Mouse (Mus musculus) lung, embryonic 14.5 days (tissue): ENCODE data around the gene Lrrc75a. TPM values are rescaled to one million over a fixed set of nuclear protein-coding genes. Genes with fewer than 3 reads are reported as not detected.

ENCODE experiments used
- ATAC-seq: fragments of 200-750 bp; cut with Nextera tagmentation; 2 replicates; pipeline ENCODE4 v1.8.0; 2017; ENCODE audit warnings: mild to moderate bottlenecking, moderate TSS enrichment, moderate library complexity; ENCODE audit not compliant: insufficient read depth
- DNase-seq: peaks from one replicate; pipeline ENCODE4 v3.0.0-alpha.2; 2015
- H3K27ac ChIP-seq: fragments of 300-500 bp; sonication (generic); 2 replicates; pipeline ENCODE4 v1.5.1; 2014; ENCODE audit warnings: low read depth, mild to moderate bottlenecking, moderate library complexity
- H3K27me3 ChIP-seq: fragments of 300-500 bp; sonication (generic); 2 replicates; pipeline ENCODE4 v1.6.1; 2014; ENCODE audit warnings: low read length, control low read depth; ENCODE audit not compliant: insufficient read depth
- H3K36me3 ChIP-seq: fragments of 300-500 bp; sonication (generic); 2 replicates; pipeline ENCODE4 v1.6.1; 2014; ENCODE audit warnings: control low read depth; ENCODE audit not compliant: insufficient read depth
- H3K4me1 ChIP-seq: fragments of 300-500 bp; sonication (generic); 2 replicates; pipeline ENCODE4 v1.6.1; 2014; ENCODE audit warnings: antibody characterized with exemption, control low read depth; ENCODE audit not compliant: insufficient read depth
- H3K4me2 ChIP-seq: fragments of 300-500 bp; sonication (generic); 2 replicates; pipeline ENCODE4 v1.6.1; 2014; ENCODE audit warnings: mild to moderate bottlenecking
- H3K4me3 ChIP-seq: fragments of 300-500 bp; sonication (generic); 2 replicates; pipeline ENCODE4 v1.5.1; 2014; ENCODE audit warnings: low read depth, low read length
- H3K9ac ChIP-seq: fragments of 300-500 bp; sonication (generic); 2 replicates; pipeline ENCODE4 v1.6.1; 2014
- H3K9me3 ChIP-seq: fragments of 300-500 bp; sonication (generic); 2 replicates; pipeline ENCODE4 v1.6.1; 2016; ENCODE audit warnings: low read depth, low read length, control low read depth
- CTCF ChIP-seq: IDR thresholded peaks from 2 replicates; pipeline ENCODE4 v1.5.1; 2016; ENCODE audit warnings: antibody characterized with exemption, low read depth
- WGBS: fragments of 180-500 bp; shearing (Covaris S2); extraction: QIAGEN DNeasy Blood & Tissue Kit; methylation state at CpG from one replicate; pipeline ENCODE4 v1.1.7; 2014; 5-methylcytosine and 5-hydroxymethylcytosine counted together
- polyA plus RNA-seq: library from polyadenylated mRNA; unstranded; fragments of >200 nt; fragmentation: Nextera tagmentation; extraction: Ambion mirVana; gene quantifications from 2 replicates; pipeline ENCODE4 v1.2.1, GENCODE M21; 2014

The Lrrc75a gene
- polyA plus RNA-seq, 1 experiment from 2014 or later = 16.4 TPM

- H3K9me3 ChIP-seq = no peaks in the 10 kb centered on the region
- H3K36me3 ChIP-seq = no peaks in the 10 kb centered on the region
- H3K27ac ChIP-seq = no peak overlapping the region
- H3K4me3 ChIP-seq = no peak overlapping the region
- H3K27me3 ChIP-seq = no peaks in the 10 kb centered on the region
- no peak for TF ChIP-seq CTCF
- 5% methylated on average over 11 of the region's 11 CpGs for WGBS
- peaks cover 18% of the 10 kb centered on the region for H3K4me1 ChIP-seq
- DNase-seq = no peak
- peak overlapping the region; percentile 4; the same call in 1 of the 2 replicates for H3K9ac ChIP-seq
- peak overlapping the region; percentile 25 for H3K4me2 ChIP-seq
- no peak for ATAC-seq
Observed at GRCm38 (mm10) chr11:62630225-62630821, 18.0 kb downstream of the Lrrc75a start.

- TF ChIP-seq CTCF = no peak
- Histone ChIP-seq H3K4me1 (peaks cover 18% of the 10 kb centered on the region), H3K36me3 (no peaks in the 10 kb centered on the region), H3K27me3 (no peaks in the 10 kb centered on the region), H3K9ac (no peak overlapping the region), H3K4me3 (no peak overlapping the region), H3K4me2 (peak overlapping the region; percentile 25; the same call in 1 of the 2 replicates), H3K27ac (peak overlapping the region; percentile 28; the same call in 1 of the 2 replicates), H3K9me3 (no peaks in the 10 kb centered on the region)
- ATAC-seq = no peak
- DNase-seq = peak; percentile 17
- WGBS = 8% methylated on average over 9 of the region's 9 CpGs
Observed at GRCm38 (mm10) chr11:62629352-62630224, 18.7 kb downstream of the Lrrc75a start.

GRCm38 (mm10) chr11:62624341-62625291, 23.7 kb downstream of the Lrrc75a start:
- WGBS = 47% methylated on average over 10 of the region's 10 CpGs

GRCm38 (mm10) chr11:62622850-62623249, 25.5 kb downstream of the Lrrc75a start:
- TF ChIP-seq CTCF = no peak
- DNase-seq (no peak), ATAC-seq (no peak)
- 46% methylated on average over 4 of the region's 4 CpGs for WGBS
- H3K4me3 ChIP-seq = no peak overlapping the region
- no peak overlapping the region for H3K4me2 ChIP-seq
- H3K27me3 ChIP-seq = no peaks in the 10 kb centered on the region
- H3K9ac ChIP-seq = no peak overlapping the region
- H3K27ac ChIP-seq = no peak overlapping the region
- peaks cover 15% of the 10 kb centered on the region; the same call in 1 of the 2 replicates for H3K36me3 ChIP-seq
- H3K4me1 ChIP-seq = no peaks in the 10 kb centered on the region
- H3K9me3 ChIP-seq = no peaks in the 10 kb centered on the region

More at GRCm38 (mm10) chr11:62624341-62625291, 23.7 kb downstream of the Lrrc75a start:
- Histone ChIP-seq H3K27ac (no peak overlapping the region; the same call in 1 of the 2 replicates), H3K27me3 (no peaks in the 10 kb centered on the region), H3K9ac (no peak overlapping the region), H3K4me1 (peaks cover 10% of the 10 kb centered on the region), H3K9me3 (no peaks in the 10 kb centered on the region), H3K4me2 (no peak overlapping the region), H3K4me3 (no peak overlapping the region), H3K36me3 (peaks cover 2% of the 10 kb centered on the region; the same call in 1 of the 2 replicates)
- TF ChIP-seq CTCF = no peak
- DNase-seq (peak; percentile 74), ATAC-seq (peak; percentile 83)

- no peak overlapping the region for H3K4me3 ChIP-seq
- no peak overlapping the region for H3K4me2 ChIP-seq
- no peak for TF ChIP-seq CTCF
- no peaks in the 10 kb centered on the region for H3K4me1 ChIP-seq
- peaks cover 15% of the 10 kb centered on the region; the same call in 1 of the 2 replicates for H3K36me3 ChIP-seq
- H3K27ac ChIP-seq = no peak overlapping the region
- ATAC-seq (no peak), DNase-seq (no peak)
- H3K9ac ChIP-seq = no peak overlapping the region
- H3K9me3 ChIP-seq = no peaks in the 10 kb centered on the region
- no peaks in the 10 kb centered on the region for H3K27me3 ChIP-seq
- WGBS = 90% methylated on average over 4 of the region's 4 CpGs
Observed at GRCm38 (mm10) chr11:62621586-62622283, 26.6 kb downstream of the Lrrc75a start.

- H3K27ac ChIP-seq = no peak overlapping the region
- peaks cover 15% of the 10 kb centered on the region; the same call in 1 of the 2 replicates for H3K36me3 ChIP-seq
- H3K4me2 ChIP-seq = no peak overlapping the region
- H3K9me3 ChIP-seq = no peaks in the 10 kb centered on the region
- WGBS = 90% methylated on average over 8 of the region's 8 CpGs
- no peak overlapping the region for H3K4me3 ChIP-seq
- no peaks in the 10 kb centered on the region for H3K4me1 ChIP-seq
- TF ChIP-seq CTCF = no peak
- no peak for DNase-seq
- no peak overlapping the region for H3K9ac ChIP-seq
- no peaks in the 10 kb centered on the region for H3K27me3 ChIP-seq
- no peak for ATAC-seq
Observed at GRCm38 (mm10) chr11:62621079-62621478, 27.2 kb downstream of the Lrrc75a start.
